Mouse (Mus musculus): ENCODE measurements at regions not wholly inside any gene's neighbourhood (a gene's known extent, or its start where the extent isn't known, plus 50 kb on each side); places are given as distances from the start of the nearest gene placed in this dataset.
A peak's percentile ranks its signal among the peaks of the same experiment; 100 is the strongest.

- H3K4me3 ChIP-seq: no peak overlapping the region
- H3K9me3 ChIP-seq: no peaks in the 10 kb centered on the region
- no peaks in the 10 kb centered on the region for H3K36me3 ChIP-seq
- H3K27ac ChIP-seq: no peak overlapping the region
- no peak for DNase-seq (ENCODE audit: low spot score)
- no peaks in the 10 kb centered on the region for H3K4me1 ChIP-seq (replicated peaks)
- 69% methylated on average over 8 of the region's 8 CpGs for WGBS
- H3K27me3 ChIP-seq (ENCODE audit: insufficient read depth, poor library complexity, severe bottlenecking): no peaks in the 10 kb centered on the region
Measured at GRCm38 (mm10) chr1:183783440-183784130, 229.5 kb upstream of the Dusp10 start.

DNA sequence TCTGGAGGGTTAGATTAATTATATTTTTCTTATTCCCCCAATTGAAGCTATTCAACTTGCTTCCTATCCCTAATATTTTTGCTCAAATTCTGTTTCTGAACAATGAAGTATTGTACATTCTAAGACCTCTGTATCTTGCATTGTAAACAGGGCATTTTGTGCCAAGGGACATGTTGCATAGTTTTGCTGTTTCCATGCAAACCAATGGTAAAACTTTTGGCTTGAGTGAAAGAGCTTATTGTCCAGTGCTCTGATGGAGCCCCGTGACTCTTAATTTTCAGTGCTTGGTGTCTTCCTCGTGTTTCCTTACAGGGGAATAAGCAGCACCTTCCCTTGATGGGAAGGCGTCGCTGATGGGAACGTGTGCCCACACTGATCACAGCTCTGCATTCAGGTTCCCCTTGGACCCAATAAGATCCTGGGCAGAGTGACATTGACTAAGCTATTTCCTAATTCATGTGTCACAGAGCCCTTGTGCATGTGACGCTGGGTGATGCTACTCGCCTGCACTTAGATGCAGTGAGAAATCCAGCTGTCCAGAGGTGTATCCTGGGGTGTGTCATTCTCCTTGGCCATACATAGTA, 220.8 kb upstream of the Dusp10 start:
- DNase-seq (ENCODE audit: low spot score): no peak
- Histone ChIP-seq H3K27ac (no peak overlapping the region), H3K4me3 (no peak overlapping the region), H3K9me3 (no peaks in the 10 kb centered on the region), H3K27me3 (ENCODE audit: insufficient read depth, poor library complexity, severe bottlenecking) (no peaks in the 10 kb centered on the region), H3K36me3 (no peaks in the 10 kb centered on the region), H3K4me1 (replicated peaks) (peaks cover 2% of the 10 kb centered on the region; the same call in 1 of the 2 replicates)
- WGBS: 84% methylated on average over 7 of the region's 7 CpGs

DNA sequence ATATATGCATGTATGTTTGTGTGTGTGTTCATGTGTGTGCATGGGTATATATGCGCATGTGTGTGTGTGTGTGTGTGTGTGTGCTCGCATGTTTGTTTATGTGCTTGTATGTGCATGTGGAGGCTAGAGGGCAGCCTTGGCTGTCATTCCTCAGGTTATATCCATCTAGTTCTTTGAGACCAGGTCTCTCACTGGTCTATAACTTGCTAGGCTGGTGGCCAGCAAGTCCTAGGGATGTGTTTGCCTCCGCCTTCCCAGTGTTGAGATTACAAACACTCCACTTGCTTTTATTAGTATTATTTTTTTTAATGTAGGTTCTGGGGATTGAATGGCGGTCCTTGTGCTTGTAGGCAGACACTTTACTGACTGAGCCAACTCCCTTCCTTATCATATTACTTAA, 219.8 kb upstream of the Dusp10 start:
- DNase-seq (ENCODE audit: low spot score): no peak
- H3K4me3 ChIP-seq: no peak overlapping the region
- no peaks in the 10 kb centered on the region for H3K27me3 ChIP-seq (ENCODE audit: insufficient read depth, poor library complexity, severe bottlenecking)
- WGBS: 81% methylated on average over 4 of the region's 4 CpGs
- no peaks in the 10 kb centered on the region for H3K36me3 ChIP-seq
- no peak overlapping the region for H3K27ac ChIP-seq
- no peaks in the 10 kb centered on the region for H3K9me3 ChIP-seq
- peaks cover 2% of the 10 kb centered on the region; the same call in 1 of the 2 replicates for H3K4me1 ChIP-seq (replicated peaks)

GRCm38 (mm10) chr1:183793913-183794445, 219.1 kb upstream of the Dusp10 start:
- DNase-seq (ENCODE audit: low spot score): no peak
- Histone ChIP-seq H3K27ac (no peak overlapping the region), H3K9me3 (no peaks in the 10 kb centered on the region), H3K4me1 (replicated peaks) (peaks cover 2% of the 10 kb centered on the region; the same call in 1 of the 2 replicates), H3K27me3 (ENCODE audit: insufficient read depth, poor library complexity, severe bottlenecking) (no peaks in the 10 kb centered on the region), H3K4me3 (no peak overlapping the region), H3K36me3 (no peaks in the 10 kb centered on the region)
- WGBS: 60% methylated on average over 8 of the region's 8 CpGs

DNA sequence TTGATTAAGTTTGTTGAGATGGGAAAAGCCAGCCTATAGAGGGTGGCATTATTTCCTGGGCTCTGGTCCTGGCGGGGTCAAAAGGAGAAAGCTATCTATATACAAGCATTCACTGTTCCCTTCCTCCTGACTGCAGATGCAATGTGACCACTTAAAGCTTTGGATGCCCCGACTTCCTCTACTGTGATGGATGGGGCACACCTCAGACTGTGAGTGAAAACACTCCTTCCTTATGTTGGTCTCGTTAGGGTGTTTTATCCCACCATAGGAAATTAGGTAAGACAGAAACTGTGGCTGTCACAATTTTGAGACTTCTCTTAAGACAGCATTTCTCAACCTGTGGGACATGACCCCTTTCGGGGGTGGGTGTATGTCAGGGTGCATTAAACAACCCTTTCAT, 210.8 kb upstream of the Dusp10 start:
- no peak overlapping the region for H3K4me3 ChIP-seq
- no peaks in the 10 kb centered on the region for H3K36me3 ChIP-seq
- H3K27ac ChIP-seq: no peak overlapping the region
- H3K27me3 ChIP-seq (ENCODE audit: insufficient read depth, poor library complexity, severe bottlenecking): no peaks in the 10 kb centered on the region
- H3K9me3 ChIP-seq: no peaks in the 10 kb centered on the region
- DNase-seq (ENCODE audit: low spot score): no peak
- H3K4me1 ChIP-seq (replicated peaks): no peaks in the 10 kb centered on the region
- 85% methylated on average over 4 of the region's 4 CpGs for WGBS

DNA sequence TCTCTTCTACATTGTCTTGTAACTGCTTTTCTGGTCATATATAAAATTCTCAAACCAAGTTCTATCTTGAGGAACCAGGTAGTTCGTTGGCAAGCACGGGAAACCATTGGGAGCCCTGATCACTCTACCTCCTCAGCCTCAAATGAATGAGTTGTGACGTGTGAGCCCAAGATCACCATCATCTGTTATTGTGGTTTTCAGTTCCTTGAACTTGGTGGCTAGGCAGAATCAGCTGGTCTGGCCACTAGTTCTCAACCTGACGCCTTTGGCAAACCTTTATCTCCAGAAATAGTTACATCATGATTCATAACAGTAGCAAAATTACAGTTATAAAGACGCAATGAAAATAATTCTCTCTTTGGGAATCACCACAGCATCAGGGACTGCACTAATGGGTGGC, 209.7 kb upstream of the Dusp10 start:
- Histone ChIP-seq H3K9me3 (no peaks in the 10 kb centered on the region), H3K27ac (no peak overlapping the region), H3K27me3 (ENCODE audit: insufficient read depth, poor library complexity, severe bottlenecking) (no peaks in the 10 kb centered on the region), H3K4me3 (no peak overlapping the region), H3K4me1 (replicated peaks) (no peaks in the 10 kb centered on the region), H3K36me3 (no peaks in the 10 kb centered on the region)
- DNase-seq (ENCODE audit: low spot score): no peak
- 87% methylated on average over 5 of the region's 5 CpGs for WGBS

DNA sequence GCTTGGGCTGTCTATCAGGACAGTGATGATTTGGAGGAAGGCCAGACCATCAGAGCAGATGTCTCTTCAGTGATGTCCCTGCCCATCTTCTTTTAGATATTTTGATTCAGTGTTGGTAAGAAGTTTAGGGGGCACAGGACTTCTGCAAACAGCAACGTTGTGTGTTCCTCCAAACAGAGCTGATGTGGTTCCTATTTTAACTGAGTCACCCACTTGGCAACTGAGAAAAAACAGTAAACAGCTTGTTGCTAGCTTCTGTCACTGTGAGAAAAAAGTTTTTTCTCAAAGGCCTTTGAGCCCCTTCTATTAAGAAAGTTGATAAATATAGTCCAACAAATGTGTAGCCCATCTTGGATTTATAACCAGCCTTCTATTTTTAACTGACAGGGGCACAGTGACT, 209.3 kb upstream of the Dusp10 start:
- Histone ChIP-seq H3K4me3 (no peak overlapping the region), H3K36me3 (no peaks in the 10 kb centered on the region), H3K27ac (no peak overlapping the region), H3K4me1 (replicated peaks) (no peaks in the 10 kb centered on the region), H3K27me3 (ENCODE audit: insufficient read depth, poor library complexity, severe bottlenecking) (no peaks in the 10 kb centered on the region), H3K9me3 (no peaks in the 10 kb centered on the region)
- 85% methylated on average over 1 of the region's 1 CpGs for WGBS
- DNase-seq (ENCODE audit: low spot score): no peak

DNA sequence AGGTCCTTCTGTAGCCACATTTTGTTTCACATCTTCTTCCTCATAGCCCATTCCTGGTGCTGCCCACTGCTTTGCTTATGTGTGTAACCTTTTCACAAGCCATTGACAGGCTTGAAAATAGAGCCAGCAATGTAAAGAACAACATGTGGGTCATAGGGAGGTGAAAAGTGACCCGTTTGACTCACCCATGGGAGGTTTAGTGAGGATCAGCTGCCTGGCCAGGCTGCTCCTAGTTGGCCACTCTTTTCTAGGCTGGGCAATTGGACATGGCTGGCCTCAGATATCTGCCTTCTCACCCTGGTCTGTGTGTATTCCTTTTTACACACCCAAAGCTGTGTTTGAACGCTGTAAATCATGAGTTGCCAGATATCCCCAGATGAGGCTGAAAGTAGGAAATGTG, 208.8 kb upstream of the Dusp10 start:
- no peak overlapping the region for H3K27ac ChIP-seq
- no peak overlapping the region for H3K4me3 ChIP-seq
- no peak for DNase-seq (ENCODE audit: low spot score)
- 73% methylated on average over 2 of the region's 2 CpGs for WGBS
- no peaks in the 10 kb centered on the region for H3K9me3 ChIP-seq
- H3K36me3 ChIP-seq: no peaks in the 10 kb centered on the region
- H3K27me3 ChIP-seq (ENCODE audit: insufficient read depth, poor library complexity, severe bottlenecking): no peaks in the 10 kb centered on the region
- no peaks in the 10 kb centered on the region for H3K4me1 ChIP-seq (replicated peaks)

DNA sequence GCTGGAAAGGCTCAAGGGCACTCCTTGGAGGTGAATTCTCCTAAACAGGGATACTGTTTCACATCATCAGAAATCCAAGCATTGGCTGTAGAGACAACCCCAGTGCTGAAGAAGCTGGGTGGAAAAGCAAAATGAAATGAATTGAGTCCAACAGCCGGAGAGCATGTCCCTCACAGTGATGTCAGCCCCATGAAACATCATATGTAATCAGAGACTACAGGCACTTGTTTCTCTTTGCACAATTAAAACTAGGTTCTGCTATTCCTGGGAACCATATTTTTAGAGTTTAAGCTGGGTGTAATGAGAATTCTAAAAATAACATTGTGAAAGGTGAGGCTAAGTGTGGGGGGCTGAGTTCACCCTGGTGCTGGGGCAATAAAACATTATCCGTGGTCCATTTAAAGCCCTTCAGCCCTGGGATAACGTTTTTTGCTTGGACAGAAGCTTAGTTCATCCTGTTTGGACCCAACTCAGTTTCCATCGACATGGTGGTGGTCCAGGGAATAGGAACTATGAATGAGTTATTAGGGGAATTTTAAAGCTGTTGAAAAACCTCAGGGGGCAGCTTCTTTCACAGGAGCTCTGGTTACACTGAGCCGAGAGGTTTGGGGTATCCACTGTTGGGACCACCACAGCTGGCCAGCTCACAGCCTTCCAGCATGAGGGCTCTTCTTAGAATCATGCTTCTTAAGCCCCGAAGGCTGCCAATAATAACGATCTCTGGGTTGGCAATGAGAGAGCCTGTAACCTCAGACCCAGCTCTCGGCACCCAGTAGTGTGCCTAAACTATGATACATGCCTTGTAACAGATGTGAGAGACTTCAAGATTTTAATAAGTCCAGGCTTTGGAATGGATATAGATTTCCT, 206.0 kb upstream of the Dusp10 start:
- Histone ChIP-seq H3K4me3 (no peak overlapping the region), H3K27ac (no peak overlapping the region), H3K9me3 (no peaks in the 10 kb centered on the region), H3K27me3 (ENCODE audit: insufficient read depth, poor library complexity, severe bottlenecking) (no peaks in the 10 kb centered on the region), H3K36me3 (no peaks in the 10 kb centered on the region), H3K4me1 (replicated peaks) (no peaks in the 10 kb centered on the region)
- DNase-seq (ENCODE audit: low spot score): no peak
- 76% methylated on average over 8 of the region's 8 CpGs for WGBS

GRCm38 (mm10) chr1:183808168-183808567, 204.9 kb upstream of the Dusp10 start:
- Histone ChIP-seq H3K27ac (no peak overlapping the region), H3K4me3 (no peak overlapping the region), H3K27me3 (ENCODE audit: insufficient read depth, poor library complexity, severe bottlenecking) (no peaks in the 10 kb centered on the region), H3K4me1 (replicated peaks) (no peaks in the 10 kb centered on the region), H3K36me3 (no peaks in the 10 kb centered on the region), H3K9me3 (no peaks in the 10 kb centered on the region)
- no peak for DNase-seq (ENCODE audit: low spot score)
- 79% methylated on average over 2 of the region's 2 CpGs for WGBS

GRCm38 (mm10) chr1:183820555-183820954, 192.5 kb upstream of the Dusp10 start:
- WGBS: 73% methylated on average over 5 of the region's 5 CpGs
- H3K4me3 ChIP-seq: no peak overlapping the region
- DNase-seq (ENCODE audit: low spot score): no peak

GRCm38 (mm10) chr1:183826300-183826699, 186.8 kb upstream of the Dusp10 start:
- peak; percentile 9 for DNase-seq (ENCODE audit: low spot score)
- peaks cover 5% of the 10 kb centered on the region for H3K4me1 ChIP-seq (replicated peaks)
- no peaks in the 10 kb centered on the region for H3K9me3 ChIP-seq
- H3K27ac ChIP-seq: no peak overlapping the region
- H3K4me3 ChIP-seq: no peak overlapping the region
- H3K36me3 ChIP-seq: no peaks in the 10 kb centered on the region
- 28% methylated on average over 4 of the region's 4 CpGs for WGBS
- H3K27me3 ChIP-seq (ENCODE audit: insufficient read depth, poor library complexity, severe bottlenecking): no peaks in the 10 kb centered on the region

More at GRCm38 (mm10) chr1:183820555-183820954, 192.5 kb upstream of the Dusp10 start:
- no peaks in the 10 kb centered on the region for H3K9me3 ChIP-seq
- H3K27ac ChIP-seq: no peak overlapping the region
- no peaks in the 10 kb centered on the region for H3K36me3 ChIP-seq
- no peaks in the 10 kb centered on the region for H3K27me3 ChIP-seq (ENCODE audit: insufficient read depth, poor library complexity, severe bottlenecking)
- H3K4me1 ChIP-seq (replicated peaks): no peaks in the 10 kb centered on the region

DNA sequence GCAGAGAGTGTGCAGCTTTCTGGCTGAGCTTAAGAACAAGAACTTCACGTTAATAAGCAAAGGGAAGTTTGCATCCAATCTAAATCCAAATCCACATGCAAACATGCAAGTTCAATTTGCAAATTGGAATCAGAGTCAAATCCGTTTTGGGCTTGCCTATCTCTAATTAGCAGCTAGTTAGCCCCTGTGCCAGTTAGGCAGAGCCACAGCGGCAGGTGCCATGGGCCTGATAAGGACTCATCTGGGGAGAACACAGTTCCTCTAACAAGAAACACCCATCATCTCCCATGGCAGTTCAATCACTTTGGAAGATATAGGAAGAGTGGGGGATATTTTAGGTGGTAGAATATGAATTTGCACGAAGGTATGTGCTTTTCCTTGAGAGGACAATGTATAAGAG, 168.0 kb upstream of the Dusp10 start:
- 79% methylated on average over 4 of the region's 4 CpGs for WGBS
- Histone ChIP-seq H3K27me3 (ENCODE audit: insufficient read depth, poor library complexity, severe bottlenecking) (no peaks in the 10 kb centered on the region), H3K27ac (no peak overlapping the region), H3K9me3 (no peaks in the 10 kb centered on the region), H3K36me3 (no peaks in the 10 kb centered on the region), H3K4me1 (replicated peaks) (no peaks in the 10 kb centered on the region), H3K4me3 (no peak overlapping the region)
- DNase-seq (ENCODE audit: low spot score): no peak

Data from hindbrain, embryonic 10.5 days (tissue).